ENCODE assay signal across 13 mouse cellular contexts in the genomic region with DNA sequence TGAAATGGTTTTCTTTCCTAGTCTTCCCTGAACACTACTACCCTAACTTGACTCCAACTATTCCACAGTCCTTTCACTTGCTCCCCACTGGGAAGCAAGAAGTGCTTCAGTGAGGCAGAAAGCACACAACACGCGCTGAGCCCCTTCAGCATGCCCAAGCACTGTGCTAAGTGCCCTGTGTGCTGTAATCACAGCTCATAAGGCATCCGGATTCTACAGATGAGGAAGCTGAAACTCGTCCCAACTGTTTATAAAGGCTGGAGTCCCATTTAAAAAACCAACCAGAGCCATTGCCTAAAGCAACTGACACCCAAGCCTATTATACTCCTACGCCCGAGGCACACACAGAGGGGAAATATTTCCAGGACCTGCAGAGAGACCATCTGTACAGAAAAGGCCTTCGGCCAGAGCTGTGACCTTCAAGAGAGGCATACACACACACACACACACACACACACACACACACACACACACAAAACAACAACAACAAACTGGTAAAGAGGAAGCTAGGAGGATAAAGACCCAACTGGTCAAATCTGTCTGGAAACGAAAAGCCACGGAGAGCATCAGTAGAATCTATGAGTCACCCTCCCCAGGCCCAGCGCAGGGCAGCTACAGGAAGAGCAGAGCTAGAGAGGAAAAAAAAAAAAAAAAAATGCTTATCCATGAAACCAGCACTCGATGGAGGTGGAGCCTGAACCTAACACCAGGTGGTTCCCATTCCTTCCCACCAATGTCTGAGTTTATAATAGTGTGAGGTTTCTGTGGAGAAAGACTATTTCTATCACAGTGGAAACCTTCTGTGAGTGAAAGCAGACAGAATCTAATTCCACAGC.
A peak's percentile ranks its signal among the peaks of the same experiment; 100 is the strongest.
DNase-seq lines count a peak whose midpoint lies in the region; ATAC-seq and TF ChIP-seq lines count a peak whose summit lies in the region.
"Had no signal": no experiment of that assay in that cellular context is flagged by ENCODE, and none has a peak within 500 bp of the region (broad histone marks: within the 10 kb centered on the region; RNA-seq: fewer than 3 reads in every experiment).

No protein-coding gene starts in this region.

- intact Hi-C loops in left cerebral cortex, postnatal 36 days (cut with DNase I): no loop called here

- 49% methylated on average over 11 of the region's 11 CpGs for WGBS in kidney, embryonic 15.5 days
- WGBS in kidney, adult 2 months: 39% methylated on average over 11 of the region's 11 CpGs
- 73% methylated on average over 11 of the region's 11 CpGs for WGBS in embryonic facial prominence, embryonic 10.5 days

- no peaks in the 10 kb centered on the region for H3K9me3 ChIP-seq in kidney, embryonic 15.5 days (replicated peaks)
- no peaks in the 10 kb centered on the region for H3K9me3 ChIP-seq in embryonic facial prominence, embryonic 10.5 days
- H3K9me3 ChIP-seq: heart, embryonic 10.5 days had no signal

- no peak overlapping the region for H3K4me2 ChIP-seq in kidney, embryonic 15.5 days

- TF ChIP-seq POLR2A in kidney, adult 2 months (IDR thresholded peaks at IDR 0.05; ENCODE audit: low read depth, low read length): no peak

- no peak for TF ChIP-seq CTCF in kidney, adult 2 months (conservative IDR thresholded peaks at IDR 0.05; ENCODE audit: insufficient read depth, insufficient read length, low read depth, low read length)

- H3K36me3 ChIP-seq in kidney, embryonic 15.5 days: no peaks in the 10 kb centered on the region
- no peaks in the 10 kb centered on the region for H3K36me3 ChIP-seq in kidney, adult 2 months (ENCODE audit: control insufficient read depth, insufficient read depth, low read length)
- H3K36me3 ChIP-seq in embryonic facial prominence, embryonic 10.5 days (replicated peaks): no peaks in the 10 kb centered on the region
- H3K36me3 ChIP-seq: heart, embryonic 10.5 days had no signal

- H3K27ac ChIP-seq in kidney, embryonic 15.5 days: peak overlapping the region; percentile 68
- no peak overlapping the region for H3K27ac ChIP-seq in kidney, adult 2 months (ENCODE audit: insufficient read depth, low read depth, low read length)
- 0 out of 2 replicates have a peak overlapping the region, but pooled peaks have one; percentile 32 for H3K27ac ChIP-seq in embryonic facial prominence, embryonic 10.5 days (replicated peaks)
- H3K27ac ChIP-seq: heart, embryonic 10.5 days; left cerebral cortex, adult 2 months had no signal

- no peaks in the 10 kb centered on the region for H3K27me3 ChIP-seq in kidney, embryonic 15.5 days
- H3K27me3 ChIP-seq in kidney, adult 2 months (replicated peaks; ENCODE audit: control insufficient read depth, insufficient read depth, low read length): no peaks in the 10 kb centered on the region; the same call in 1 of the 2 replicates
- no peaks in the 10 kb centered on the region for H3K27me3 ChIP-seq in embryonic facial prominence, embryonic 10.5 days (replicated peaks; ENCODE audit: low read depth, poor library complexity, severe bottlenecking)

- H3K4me1 ChIP-seq in kidney, embryonic 15.5 days: no peaks in the 10 kb centered on the region
- H3K4me1 ChIP-seq in kidney, adult 2 months (ENCODE audit: control insufficient read depth, insufficient read depth, low read length): no peaks in the 10 kb centered on the region
- H3K4me1 ChIP-seq in embryonic facial prominence, embryonic 10.5 days: peaks cover 10% of the 10 kb centered on the region

- H3K4me3 ChIP-seq in kidney, embryonic 15.5 days (replicated peaks): no peak overlapping the region
- H3K4me3 ChIP-seq in kidney, adult 2 months (ENCODE audit: insufficient read depth, low read depth, low read length): no peak overlapping the region
- H3K4me3 ChIP-seq in embryonic facial prominence, embryonic 10.5 days: no peak overlapping the region
- H3K4me3 ChIP-seq: heart, embryonic 10.5 days; left cerebral cortex, adult 2 months had no signal

- H3K9ac ChIP-seq in kidney, embryonic 15.5 days: no peak overlapping the region
- H3K9ac ChIP-seq: liver, postnatal 0 days had no signal

- no peak for DNase-seq in kidney, adult 2 months
- peak; percentile 68 for DNase-seq in 416B (ENCODE audit: low read depth)
- no peak for DNase-seq in embryonic facial prominence, embryonic 10.5 days (ENCODE audit: low spot score)
- no peak for DNase-seq in adrenal gland, adult 2 months
- DNase-seq in left cerebral cortex, postnatal 36 days (ENCODE audit: low spot score in 2 of 2): no peak
- no peak for DNase-seq in gastrocnemius, postnatal 4 days (ENCODE audit: low spot score in 2 of 2)
- DNase-seq: liver, postnatal 0 days; right cerebral cortex, postnatal 14 days had no signal

- ATAC-seq in kidney, embryonic 15.5 days (replicated peaks; ENCODE audit: low FRiP score): peak; percentile 71
- ATAC-seq in cerebellum, adult (ENCODE audit: insufficient number of reproducible peaks, low FRiP score, low TSS enrichment): peak; percentile 93
- ATAC-seq: forebrain, embryonic 16.5 days; liver, postnatal 0 days had no signal
